Mouse (Mus musculus) intestine, embryonic 16.5 days (tissue): ENCODE data around the gene Fam187a. TPM values are rescaled to one million over a fixed set of nuclear protein-coding genes. Genes with fewer than 3 reads are reported as not detected.

ENCODE experiments used
- ATAC-seq: fragments of 200-750 bp; cut with Nextera tagmentation; 2 replicates; pipeline ENCODE4 v1.8.0; 2017; ENCODE audit warnings: moderate TSS enrichment, moderate library complexity
- H3K27ac ChIP-seq: fragments of 300-500 bp; sonication (generic); 2 replicates; pipeline ENCODE4 v1.5.1; 2014; ENCODE audit warnings: mild to moderate bottlenecking, low read length
- H3K27me3 ChIP-seq: fragments of 300-500 bp; sonication (generic); replicated peaks from 2 replicates; pipeline ENCODE4 v1.6.1; 2014; ENCODE audit warnings: low read length, control low read depth, mixed read lengths; ENCODE audit not compliant: control insufficient read depth, insufficient read depth
- H3K36me3 ChIP-seq: fragments of 300-500 bp; sonication (generic); 2 replicates; pipeline ENCODE4 v1.6.1; 2014; ENCODE audit warnings: low read length, control low read depth; ENCODE audit not compliant: control insufficient read depth, insufficient read depth
- H3K4me1 ChIP-seq: fragments of 300-500 bp; sonication (generic); 2 replicates; pipeline ENCODE4 v1.6.1; 2014; ENCODE audit warnings: low read length, control low read depth, mixed read lengths; ENCODE audit not compliant: control insufficient read depth, insufficient read depth
- H3K4me2 ChIP-seq: fragments of 300-500 bp; sonication (generic); 2 replicates; pipeline ENCODE4 v1.6.1; 2014; ENCODE audit warnings: low read depth, low read length, control low read depth
- H3K4me3 ChIP-seq: fragments of 300-500 bp; sonication (generic); 2 replicates; pipeline ENCODE4 v1.5.1; 2014; ENCODE audit warnings: mild to moderate bottlenecking, low read length
- H3K9ac ChIP-seq: fragments of 300-500 bp; sonication (generic); 2 replicates; pipeline ENCODE4 v1.6.1; 2014; ENCODE audit warnings: low read depth, low read length
- H3K9me3 ChIP-seq: fragments of 300-500 bp; sonication (generic); 2 replicates; pipeline ENCODE4 v1.6.1; 2016; ENCODE audit warnings: low read length, control low read depth; ENCODE audit not compliant: control insufficient read depth
- WGBS: fragments of 180-500 bp; shearing (Covaris S2); extraction: QIAGEN DNeasy Blood & Tissue Kit; methylation state at CpG from one replicate; pipeline ENCODE4 v1.1.7; 2014; 5-methylcytosine and 5-hydroxymethylcytosine counted together
- polyA plus RNA-seq: library from polyadenylated mRNA; unstranded; fragments of >200 nt; fragmentation: Nextera tagmentation; extraction: Ambion mirVana; gene quantifications from 2 replicates; pipeline ENCODE4 v1.2.1, GENCODE M21; 2015

Fam187a gene
- polyA plus RNA-seq, 1 experiment from 2014 or later, result not detected

DNA sequence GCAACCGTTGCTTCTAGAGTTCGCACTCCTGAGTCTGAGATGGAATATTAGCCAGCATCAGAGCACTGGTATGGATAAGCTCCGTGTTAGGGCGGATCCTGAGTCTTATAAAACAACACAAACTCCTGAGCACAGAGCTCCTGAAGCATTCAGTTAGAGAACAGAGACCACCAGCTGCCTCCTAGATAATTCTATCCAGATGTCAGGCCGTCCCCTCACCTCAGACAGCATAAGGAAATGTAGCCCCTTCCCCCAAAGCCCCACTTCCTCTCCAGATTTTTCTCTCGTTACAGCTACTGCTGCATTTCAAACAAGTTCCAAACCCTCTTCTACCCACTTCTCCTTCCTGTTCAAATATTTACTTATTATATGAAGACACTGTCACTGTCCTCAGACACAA is 29.0 kb upstream of the Fam187a start:
- Histone ChIP-seq H3K9ac (no peak overlapping the region), H3K36me3 (peaks cover 16% of the 10 kb centered on the region), H3K4me2 (no peak overlapping the region), H3K4me1 (no peaks in the 10 kb centered on the region), H3K4me3 (no peak overlapping the region), H3K27me3 (no peaks in the 10 kb centered on the region), H3K27ac (no peak overlapping the region), H3K9me3 (no peaks in the 10 kb centered on the region)
- WGBS, result 84% methylated on average over 6 of the region's 6 CpGs
- ATAC-seq, result no peak

DNA sequence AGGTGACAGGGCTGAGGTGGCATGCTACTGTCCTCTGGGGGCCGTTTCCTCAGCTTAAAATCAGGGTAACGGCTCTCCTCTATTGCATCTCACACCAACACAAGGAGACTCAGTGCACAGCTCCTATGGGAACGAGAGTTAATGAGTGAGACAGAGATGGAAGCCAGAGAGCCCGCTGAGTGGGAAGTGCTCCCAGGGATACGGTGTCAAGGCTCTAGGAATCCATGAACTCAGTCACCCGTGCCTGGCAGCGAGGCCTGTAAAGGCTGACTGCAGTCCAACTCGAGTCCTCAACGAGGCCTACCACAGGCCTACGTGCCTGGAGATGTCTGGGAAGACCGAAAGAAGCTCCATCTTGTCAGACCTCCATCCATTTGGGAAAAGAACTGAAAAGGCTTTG is 26.0 kb upstream of the Fam187a start:
- H3K9ac ChIP-seq, result no peak overlapping the region
- H3K4me2 ChIP-seq, result no peak overlapping the region
- 90% methylated on average over 11 of the region's 11 CpGs for WGBS
- no peak overlapping the region for H3K27ac ChIP-seq
- H3K9me3 ChIP-seq, result no peaks in the 10 kb centered on the region
- H3K4me1 ChIP-seq, result no peaks in the 10 kb centered on the region
- H3K4me3 ChIP-seq, result no peak overlapping the region
- no peak for ATAC-seq
- H3K36me3 ChIP-seq, result peaks cover 12% of the 10 kb centered on the region
- no peaks in the 10 kb centered on the region for H3K27me3 ChIP-seq

DNA sequence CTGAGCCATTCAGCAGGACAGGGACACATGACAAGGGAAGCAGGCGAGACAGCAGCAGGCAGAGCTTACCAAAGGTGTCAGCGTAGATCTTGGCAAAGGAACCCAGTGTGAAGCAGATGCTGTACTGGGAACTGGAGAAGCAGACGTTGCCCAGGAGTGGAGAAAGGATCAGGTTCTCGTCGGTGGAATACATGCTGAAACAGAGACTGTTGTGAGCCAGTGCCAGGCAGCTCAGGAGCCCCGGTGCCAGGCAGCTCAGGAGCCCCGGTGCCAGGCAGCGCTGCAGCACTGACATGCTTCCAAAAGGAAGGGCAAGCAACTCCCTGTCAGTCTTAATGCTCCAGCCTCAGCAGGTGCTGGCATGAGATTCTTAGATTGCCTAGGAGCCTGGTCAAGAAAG is 25.0 kb upstream of the Fam187a start:
- H3K9ac ChIP-seq, result no peak overlapping the region
- ATAC-seq, result no peak
- WGBS, result 89% methylated on average over 8 of the region's 8 CpGs
- no peaks in the 10 kb centered on the region for H3K27me3 ChIP-seq
- H3K9me3 ChIP-seq, result no peaks in the 10 kb centered on the region
- no peaks in the 10 kb centered on the region for H3K4me1 ChIP-seq
- no peak overlapping the region for H3K4me3 ChIP-seq
- H3K27ac ChIP-seq, result no peak overlapping the region
- H3K36me3 ChIP-seq, result peaks cover 7% of the 10 kb centered on the region
- H3K4me2 ChIP-seq, result no peak overlapping the region

DNA sequence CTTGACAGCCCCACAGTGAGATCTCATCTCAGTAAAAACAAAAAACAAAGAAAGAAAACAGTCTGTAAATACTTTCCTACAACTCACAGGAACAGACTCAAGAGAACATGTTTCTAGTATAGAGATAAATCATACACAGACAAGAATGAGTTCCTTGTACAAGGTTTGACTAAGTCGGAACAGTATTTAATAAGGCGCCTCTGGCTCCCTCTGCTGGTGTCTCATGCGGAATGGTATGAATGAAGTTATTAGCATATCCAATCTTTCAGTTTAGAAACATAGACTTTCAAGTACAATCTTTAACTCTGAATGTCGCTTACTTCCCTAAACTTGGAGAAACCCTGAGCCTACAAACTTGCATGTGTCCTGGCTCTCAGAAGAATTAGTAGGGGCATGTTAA is 20.7 kb upstream of the Fam187a start:
- 25% methylated on average over 4 of the region's 4 CpGs for WGBS
- no peaks in the 10 kb centered on the region for H3K4me1 ChIP-seq
- no peak overlapping the region for H3K4me3 ChIP-seq
- no peak for ATAC-seq
- no peaks in the 10 kb centered on the region for H3K9me3 ChIP-seq
- H3K4me2 ChIP-seq, result no peak overlapping the region
- no peaks in the 10 kb centered on the region for H3K27me3 ChIP-seq
- peaks cover 9% of the 10 kb centered on the region for H3K36me3 ChIP-seq
- H3K27ac ChIP-seq, result no peak overlapping the region
- H3K9ac ChIP-seq, result no peak overlapping the region

DNA sequence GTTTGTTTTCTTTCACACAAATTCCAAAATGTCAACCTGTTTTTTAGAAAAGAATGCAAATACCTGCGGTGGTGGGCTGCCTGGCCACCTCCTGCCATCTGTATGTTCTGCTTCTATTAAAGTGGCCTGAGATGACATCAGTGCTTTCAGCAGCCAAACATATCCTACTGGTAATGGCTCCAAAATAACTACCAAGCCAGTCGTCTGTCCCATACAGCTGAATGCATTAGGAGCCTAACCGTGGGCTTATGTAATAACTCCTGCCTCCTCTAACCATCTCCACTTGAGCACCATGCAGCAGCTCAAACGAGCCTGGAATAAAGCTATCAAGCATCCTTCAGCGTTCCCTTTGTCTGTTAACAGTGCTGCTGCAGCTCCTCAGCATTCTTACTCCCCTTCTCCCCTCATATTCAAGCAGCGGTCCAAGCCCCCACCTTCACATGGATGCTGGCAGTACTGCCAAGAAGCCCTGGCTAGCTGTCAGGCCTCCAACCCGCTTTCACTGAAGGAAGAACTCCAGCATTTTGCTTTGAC is 10.1 kb upstream of the Fam187a start:
- Histone ChIP-seq H3K4me1 (peaks cover 4% of the 10 kb centered on the region; the same call in 1 of the 2 replicates), H3K36me3 (peaks cover 12% of the 10 kb centered on the region; the same call in 1 of the 2 replicates), H3K9me3 (no peaks in the 10 kb centered on the region), H3K4me2 (no peak overlapping the region), H3K9ac (no peak overlapping the region), H3K27ac (no peak overlapping the region), H3K27me3 (no peaks in the 10 kb centered on the region), H3K4me3 (no peak overlapping the region)
- 81% methylated on average over 7 of the region's 7 CpGs for WGBS
- ATAC-seq, result no peak

DNA sequence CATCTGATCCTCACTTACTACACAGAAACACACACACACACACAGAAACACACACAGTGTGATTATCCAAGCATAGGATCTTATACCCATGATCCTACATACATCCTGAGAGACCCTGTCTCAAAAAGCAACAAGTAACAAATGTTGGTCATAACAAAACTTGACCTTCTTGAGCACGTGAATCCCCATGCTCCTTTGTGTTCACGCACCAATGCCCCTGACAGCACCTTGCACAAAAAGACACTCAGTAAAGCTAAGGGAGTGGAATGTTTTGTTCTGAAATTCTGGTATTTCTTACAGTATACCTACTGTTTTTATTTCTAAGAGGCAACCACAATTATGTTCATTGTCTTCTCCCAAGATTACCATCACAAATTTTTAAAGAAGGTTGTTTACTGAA is 5.4 kb upstream of the Fam187a start:
- H3K4me1 ChIP-seq, result peaks cover 13% of the 10 kb centered on the region
- no peak overlapping the region for H3K4me2 ChIP-seq
- no peak for ATAC-seq
- H3K36me3 ChIP-seq, result 0 out of 2 replicates have a peak, but pooled peaks cover 3% of the 10 kb centered on the region
- H3K9ac ChIP-seq, result no peak overlapping the region
- H3K27ac ChIP-seq, result no peak overlapping the region
- H3K27me3 ChIP-seq, result no peaks in the 10 kb centered on the region
- H3K9me3 ChIP-seq, result no peaks in the 10 kb centered on the region
- WGBS, result 73% methylated on average over 2 of the region's 2 CpGs
- no peak overlapping the region for H3K4me3 ChIP-seq

DNA sequence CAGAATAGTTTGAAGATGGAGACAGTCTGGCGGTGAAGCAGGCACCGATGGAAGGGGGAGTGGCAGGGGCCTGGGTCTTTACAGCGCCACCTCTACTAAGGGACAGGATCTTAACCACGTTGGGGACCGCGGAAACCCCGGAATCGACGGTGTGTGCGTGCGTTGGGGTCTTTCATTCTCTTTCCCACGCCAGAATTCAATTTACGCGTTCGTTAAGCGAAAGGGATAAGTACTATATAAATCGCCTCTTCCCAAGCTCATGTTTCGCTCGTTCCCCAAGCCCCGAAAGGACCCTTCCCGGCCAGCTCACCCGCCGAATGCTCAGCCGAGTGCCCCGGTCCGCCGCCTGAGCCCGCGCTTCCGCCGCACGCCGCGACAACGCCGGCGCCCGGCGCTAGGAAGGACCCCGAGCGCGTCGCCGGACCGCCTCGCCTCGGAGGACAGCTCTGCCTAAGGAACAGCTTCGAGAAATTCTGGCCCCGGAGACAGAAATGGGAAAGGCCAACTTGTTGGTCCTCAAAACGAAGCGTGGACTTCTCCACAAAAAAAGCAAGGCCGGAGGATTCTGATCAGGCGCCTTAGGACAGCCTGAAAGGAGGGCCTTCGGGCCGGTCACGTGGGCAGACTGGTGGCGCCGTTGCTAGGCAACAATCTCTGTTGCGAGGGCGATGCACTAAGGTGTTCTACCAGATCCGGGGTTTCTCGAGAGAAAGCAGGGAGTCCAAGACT is 4.2 kb upstream of the Fam187a start, which contains the start of the genes Eftud2 and Ccdc103:
Eftud2 (minus strand) TSS at position 401 of the 729 bp plus-strand sequence.
Ccdc103 (plus strand) TSS at position 620 of the 729 bp plus-strand sequence.
- Histone ChIP-seq H3K4me2 (peak within 1 kb of the TSS; percentile 85), H3K9me3 (no peaks in the 10 kb centered on the region), H3K36me3 (no peaks in the 10 kb centered on the region), H3K27me3 (no peaks in the 10 kb centered on the region; the same call in 1 of the 2 replicates), H3K9ac (peak within 1 kb of the TSS; percentile 86), H3K4me1 (peaks cover 14% of the 10 kb centered on the region), H3K4me3 (peak within 1 kb of the TSS; percentile 87), H3K27ac (peak within 1 kb of the TSS; percentile 67)
- peak; percentile 93 for ATAC-seq
- under 1% methylated on average over 62 of the region's 62 CpGs for WGBS

DNA sequence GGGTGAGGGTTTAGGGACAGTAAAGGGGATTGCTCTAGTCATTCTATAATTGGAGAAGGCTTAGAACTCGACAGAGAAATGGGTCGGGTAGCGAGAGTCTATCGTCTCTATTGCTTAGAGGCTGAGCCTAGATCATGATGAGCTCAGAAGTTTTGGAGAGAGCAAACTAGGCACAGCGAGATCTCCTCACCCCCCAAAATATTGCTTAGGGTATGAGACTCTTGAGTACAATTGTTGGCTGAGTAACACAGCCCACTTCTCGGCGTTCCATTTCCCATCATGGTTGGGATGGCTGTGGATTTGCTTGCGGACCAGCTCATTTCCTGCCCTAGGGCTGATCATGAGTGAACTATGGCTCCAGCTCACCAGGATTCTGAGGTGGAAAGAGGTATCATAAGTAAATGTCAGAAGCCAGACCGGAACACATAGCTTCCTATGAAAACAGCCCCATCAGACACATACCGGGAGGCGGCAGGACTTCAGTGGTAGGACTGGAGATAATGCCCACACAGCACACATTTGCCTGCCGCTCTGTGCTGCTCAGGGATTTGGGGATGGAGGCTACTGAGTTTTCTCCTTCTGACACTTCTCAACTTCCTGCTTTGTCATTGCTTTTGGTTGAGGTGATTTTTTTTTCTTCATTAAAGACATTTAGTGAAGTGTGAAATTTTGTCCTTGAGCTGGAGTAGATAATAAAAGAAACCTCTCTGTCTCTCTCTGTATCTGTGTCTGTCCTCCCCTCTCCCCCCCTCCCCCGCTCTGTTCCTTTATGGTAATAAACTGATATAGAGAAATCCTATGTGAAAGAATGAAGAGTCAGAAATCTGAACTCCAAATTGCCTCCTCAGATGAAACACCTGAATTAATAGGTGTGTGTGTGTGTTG is 3.4 kb upstream of the Fam187a start:
- no peaks in the 10 kb centered on the region for H3K36me3 ChIP-seq
- peak overlapping the region; percentile 87 for H3K4me3 ChIP-seq
- ATAC-seq, result peak; percentile 36
- 17% methylated on average over 13 of the region's 13 CpGs for WGBS
- H3K4me2 ChIP-seq, result peak overlapping the region; percentile 85
- no peaks in the 10 kb centered on the region for H3K9me3 ChIP-seq
- no peak overlapping the region for H3K27ac ChIP-seq
- H3K4me1 ChIP-seq, result peaks cover 14% of the 10 kb centered on the region
- H3K27me3 ChIP-seq, result no peaks in the 10 kb centered on the region; the same call in 1 of the 2 replicates
- peak overlapping the region; percentile 86 for H3K9ac ChIP-seq

DNA sequence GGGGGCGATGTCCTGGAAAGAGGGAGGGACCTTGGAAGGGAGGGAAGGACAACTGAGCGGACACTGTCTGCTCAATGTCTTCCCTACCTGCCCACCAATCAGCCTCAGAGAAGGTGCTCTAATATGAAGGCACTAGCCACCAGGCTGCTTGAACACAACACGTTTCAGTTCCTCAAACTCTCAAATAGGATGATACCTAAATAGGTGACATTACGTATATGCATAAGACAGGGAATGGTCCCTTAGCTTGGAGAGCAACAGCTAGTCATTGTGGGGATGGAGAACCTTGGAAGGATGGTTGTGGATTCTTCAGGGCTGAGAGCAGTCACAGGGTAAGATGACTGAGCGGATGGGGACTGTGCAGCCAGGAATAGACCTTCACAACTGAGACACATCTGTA is 2.5 kb downstream of the Fam187a start:
- Histone ChIP-seq H3K4me3 (no peak overlapping the region), H3K36me3 (no peaks in the 10 kb centered on the region), H3K4me1 (0 out of 2 replicates have a peak, but pooled peaks cover 3% of the 10 kb centered on the region), H3K4me2 (no peak overlapping the region), H3K27ac (no peak overlapping the region), H3K27me3 (no peaks in the 10 kb centered on the region; the same call in none of the 2 replicates), H3K9ac (no peak overlapping the region), H3K9me3 (no peaks in the 10 kb centered on the region)
- WGBS, result 81% methylated on average over 5 of the region's 5 CpGs
- no peak for ATAC-seq
